Mouse (Mus musculus) lung, postnatal 0 days (tissue): Measurements from ENCODE around the gene Mrgpra2a.

Experiments
- CTCF ChIP-seq: IDR thresholded peaks from 2 replicates; pipeline ENCODE4 v1.5.1; 2016; ENCODE audit warnings: antibody characterized with exemption, mild to moderate bottlenecking
- EP300 ChIP-seq: IDR thresholded peaks from 2 replicates; pipeline ENCODE4 v1.6.1; 2016; ENCODE audit warnings: antibody characterized with exemption, mild to moderate bottlenecking, control low read depth

GRCm38 (mm10) chr7:47409545-47409944, 42.4 kb downstream of the Mrgpra2a start:
- TF ChIP-seq CTCF = no peak
- no peak for TF ChIP-seq EP300
